Mouse (Mus musculus) lung, adult 2 months (tissue): ENCODE data around the gene Rgs4. TPM values are rescaled to one million over a fixed set of nuclear protein-coding genes. Genes with fewer than 3 reads are reported as not detected.

Experiments used
- DNase-seq: peaks from one replicate; pipeline ENCODE4 v3.0.0; 2022
- H3K4me1 ChIP-seq: fragments of 200-500 bp; 2 replicates; pipeline ENCODE4 v1.6.1; 2011; ENCODE audit warnings: low read length; ENCODE audit not compliant: control insufficient read depth, insufficient read depth
- H3K4me3 ChIP-seq: fragments of 200-500 bp; replicated peaks from 2 replicates; pipeline ENCODE3; 2011; ENCODE audit warnings: low read depth, mild to moderate bottlenecking, control low read depth, low read length; ENCODE audit errors: extremely low read depth
- CTCF ChIP-seq: fragments of 200-500 bp; IDR thresholded peaks from 2 replicates; pipeline ENCODE4 v1.5.1; 2011; ENCODE audit warnings: mild to moderate bottlenecking, low read length, control low read depth; ENCODE audit not compliant: insufficient read depth
- POLR2A ChIP-seq: fragments of 200-500 bp; IDR thresholded peaks from 2 replicates; pipeline ENCODE4 v1.6.1; 2011; ENCODE audit warnings: low read depth, mild to moderate bottlenecking, control low read depth, low read length, borderline replicate concordance; ENCODE audit errors: extremely low read depth
- WGBS: fragments of 180-500 bp; shearing (Covaris S2); methylation state at CpG from one replicate; pipeline ENCODE4 v1.1.7; 2018; 5-methylcytosine and 5-hydroxymethylcytosine counted together
- polyA plus RNA-seq: library from polyadenylated mRNA; depleted of rRNA; stranded (reverse); fragments of >200 nt; gene quantifications from 2 replicates; pipeline ENCODE4 v1.2.3, GENCODE M21; 2012

The Rgs4 gene
- polyA plus RNA-seq, 1 experiment, result 5.9 TPM

- H3K4me3 ChIP-seq, result no peak overlapping the region
- DNase-seq, result no peak
- TF ChIP-seq CTCF, result no peak
- 43% methylated on average over 6 of the region's 6 CpGs for WGBS
- H3K4me1 ChIP-seq, result peaks cover 2% of the 10 kb centered on the region
Measured at GRCm38 (mm10) chr1:169747902-169748301, 460 bp upstream of the Rgs4 start.

GRCm38 (mm10) chr1:169741147-169741546 is 6.3 kb downstream of the Rgs4 start:
- DNase-seq, result no peak
- TF ChIP-seq CTCF (no peak), POLR2A (no peak)

GRCm38 (mm10) chr1:169737231-169737630 is 10.2 kb downstream of the Rgs4 start:
- 74% methylated on average over 6 of the region's 6 CpGs for WGBS
- TF ChIP-seq POLR2A (no peak), CTCF (no peak)
- H3K4me3 ChIP-seq, result no peak overlapping the region
- no peaks in the 10 kb centered on the region for H3K4me1 ChIP-seq
- DNase-seq, result no peak

More at GRCm38 (mm10) chr1:169741147-169741546, 6.3 kb downstream of the Rgs4 start:
- H3K4me3 ChIP-seq, result no peak overlapping the region
- WGBS, result 81% methylated on average over 5 of the region's 5 CpGs
- no peaks in the 10 kb centered on the region for H3K4me1 ChIP-seq

GRCm38 (mm10) chr1:169736139-169736538 is 11.3 kb downstream of the Rgs4 start:
- WGBS, result 39% methylated on average over 6 of the region's 6 CpGs

GRCm38 (mm10) chr1:169730599-169731100 is 16.8 kb downstream of the Rgs4 start:
- no peak for TF ChIP-seq CTCF
- no peak for TF ChIP-seq POLR2A

More at GRCm38 (mm10) chr1:169736139-169736538, 11.3 kb downstream of the Rgs4 start:
- TF ChIP-seq POLR2A (no peak), CTCF (no peak)
- Histone ChIP-seq H3K4me1 (no peaks in the 10 kb centered on the region), H3K4me3 (no peak overlapping the region)
- DNase-seq, result no peak

GRCm38 (mm10) chr1:169726319-169726718 is 21.1 kb downstream of the Rgs4 start:
- no peak for DNase-seq
- Histone ChIP-seq H3K4me1 (no peaks in the 10 kb centered on the region), H3K4me3 (no peak overlapping the region)
- TF ChIP-seq CTCF, result no peak
- TF ChIP-seq POLR2A, result no peak
- WGBS, result 66% methylated on average over 3 of the region's 3 CpGs

More at GRCm38 (mm10) chr1:169730599-169731100, 16.8 kb downstream of the Rgs4 start:
- DNase-seq, result no peak
- no peak overlapping the region for H3K4me3 ChIP-seq
- H3K4me1 ChIP-seq, result no peaks in the 10 kb centered on the region
- 73% methylated on average over 7 of the region's 7 CpGs for WGBS

GRCm38 (mm10) chr1:169721836-169722235 is 25.6 kb downstream of the Rgs4 start:
- H3K4me1 ChIP-seq, result no peaks in the 10 kb centered on the region
- TF ChIP-seq POLR2A (no peak), CTCF (no peak)
- DNase-seq, result no peak
- no peak overlapping the region for H3K4me3 ChIP-seq
- WGBS, result 77% methylated on average over 2 of the region's 2 CpGs

- no peak overlapping the region for H3K4me3 ChIP-seq
- DNase-seq, result no peak
- 60% methylated on average over 4 of the region's 4 CpGs for WGBS
Measured at GRCm38 (mm10) chr1:169704395-169705087, 42.9 kb downstream of the Rgs4 start.

GRCm38 (mm10) chr1:169699184-169699583 is 48.3 kb downstream of the Rgs4 start:
- no peak for TF ChIP-seq POLR2A
- no peak for TF ChIP-seq CTCF
- peaks cover 2% of the 10 kb centered on the region; the same call in 1 of the 2 replicates for H3K4me1 ChIP-seq
- 85% methylated on average over 2 of the region's 2 CpGs for WGBS
- DNase-seq, result no peak
- H3K4me3 ChIP-seq, result no peak overlapping the region

More at GRCm38 (mm10) chr1:169704395-169705087, 42.9 kb downstream of the Rgs4 start:
- TF ChIP-seq POLR2A (no peak), CTCF (no peak)
- H3K4me1 ChIP-seq, result peaks cover 2% of the 10 kb centered on the region; the same call in 1 of the 2 replicates

GRCm38 (mm10) chr1:169697236-169697635 is 50.2 kb downstream of the Rgs4 start:
- no peak for TF ChIP-seq POLR2A
- no peak for TF ChIP-seq CTCF
- Histone ChIP-seq H3K4me1 (no peaks in the 10 kb centered on the region; the same call in 1 of the 2 replicates), H3K4me3 (no peak overlapping the region)
- no peak for DNase-seq
- 73% methylated on average over 4 of the region's 4 CpGs for WGBS
